Mouse (Mus musculus): Measurements from ENCODE around the gene Wipf1. TPM values are rescaled to one million over a fixed set of nuclear protein-coding genes. Genes with fewer than 3 reads are reported as not detected.
A peak's percentile ranks its signal among the peaks of the same experiment; 100 is the strongest.

Gene Wipf1
- total and polyA plus RNA-seq, 3 experiments: 0.98 to 50.6 (median 7.1) TPM

- Histone ChIP-seq H3K36me3 (replicated peaks) (no peaks in the 10 kb centered on the region), H3K9me3 (replicated peaks) (no peaks in the 10 kb centered on the region), H3K27me3 (ENCODE audit: insufficient read depth, low read length) (peaks cover 15% of the 10 kb centered on the region), H3K4me3 (ENCODE audit: low read depth, low read length) (no peak overlapping the region), H3K4me1 (ENCODE audit: insufficient read depth, low read depth, low read length) (no peaks in the 10 kb centered on the region)
- no peak for ATAC-seq (ENCODE audit: extremely low read depth, insufficient number of reproducible peaks, low FRiP score, poor library complexity, severe bottlenecking)
- no peak for DNase-seq (ENCODE audit: low spot score)
- TF ChIP-seq GATA1 (IDR thresholded peaks at IDR 0.05; ENCODE audit: borderline replicate concordance, low read length) (no peak), GATA2 (IDR thresholded peaks at IDR 0.05; ENCODE audit: borderline replicate concordance, low read depth, low read length) (no peak), POLR2AphosphoS5 (IDR thresholded peaks at IDR 0.05; ENCODE audit: insufficient replicate concordance, low read depth, low read length) (no peak), CTCF (IDR thresholded peaks at IDR 0.05; ENCODE audit: low read depth, low read length) (no peak), TAL1 (conservative IDR thresholded peaks at IDR 0.05; ENCODE audit: low read depth, low read length) (no peak)
These were observed 33.2 kb downstream of the Wipf1 start for GRCm38 (mm10) chr2:73496329-73496685.

- no peaks in the 10 kb centered on the region for H3K4me1 ChIP-seq (ENCODE audit: insufficient read depth, low read depth, low read length)
- no peak for DNase-seq (ENCODE audit: low spot score)
- ATAC-seq (ENCODE audit: extremely low read depth, insufficient number of reproducible peaks, low FRiP score, poor library complexity, severe bottlenecking): no peak
- no peak for TF ChIP-seq CTCF (IDR thresholded peaks at IDR 0.05; ENCODE audit: low read depth, low read length)
- no peak for TF ChIP-seq POLR2AphosphoS5 (IDR thresholded peaks at IDR 0.05; ENCODE audit: insufficient replicate concordance, low read depth, low read length)
- TF ChIP-seq GATA2 (IDR thresholded peaks at IDR 0.05; ENCODE audit: borderline replicate concordance, low read depth, low read length): no peak
- no peak for TF ChIP-seq TAL1 (conservative IDR thresholded peaks at IDR 0.05; ENCODE audit: low read depth, low read length)
- TF ChIP-seq GATA1 (IDR thresholded peaks at IDR 0.05; ENCODE audit: borderline replicate concordance, low read length): no peak
- no peak overlapping the region for H3K4me3 ChIP-seq (ENCODE audit: low read depth, low read length)
- H3K36me3 ChIP-seq (replicated peaks): no peaks in the 10 kb centered on the region
- H3K9me3 ChIP-seq (replicated peaks): no peaks in the 10 kb centered on the region
- peaks cover 12% of the 10 kb centered on the region for H3K27me3 ChIP-seq (ENCODE audit: insufficient read depth, low read length)
These were observed 33.8 kb downstream of the Wipf1 start for GRCm38 (mm10) chr2:73495617-73496328.

GRCm38 (mm10) chr2:73493517-73493916, 36.0 kb downstream of the Wipf1 start:
- H3K9me3 ChIP-seq (replicated peaks): no peaks in the 10 kb centered on the region
- H3K4me3 ChIP-seq (ENCODE audit: low read depth, low read length): no peak overlapping the region
- ATAC-seq (ENCODE audit: extremely low read depth, insufficient number of reproducible peaks, low FRiP score, poor library complexity, severe bottlenecking): no peak
- TF ChIP-seq GATA2 (IDR thresholded peaks at IDR 0.05; ENCODE audit: borderline replicate concordance, low read depth, low read length): no peak
- TF ChIP-seq CTCF (IDR thresholded peaks at IDR 0.05; ENCODE audit: low read depth, low read length): no peak
- TF ChIP-seq TAL1 (conservative IDR thresholded peaks at IDR 0.05; ENCODE audit: low read depth, low read length): no peak
- no peak for TF ChIP-seq POLR2AphosphoS5 (IDR thresholded peaks at IDR 0.05; ENCODE audit: insufficient replicate concordance, low read depth, low read length)
- no peak for TF ChIP-seq GATA1 (IDR thresholded peaks at IDR 0.05; ENCODE audit: borderline replicate concordance, low read length)
- no peaks in the 10 kb centered on the region for H3K4me1 ChIP-seq (ENCODE audit: insufficient read depth, low read depth, low read length)
- no peak for DNase-seq (ENCODE audit: low spot score)
- peaks cover 9% of the 10 kb centered on the region for H3K27me3 ChIP-seq (ENCODE audit: insufficient read depth, low read length)
- no peaks in the 10 kb centered on the region for H3K36me3 ChIP-seq (replicated peaks)

GRCm38 (mm10) chr2:73491442-73492241, 37.9 kb downstream of the Wipf1 start:
- Histone ChIP-seq H3K4me1 (ENCODE audit: insufficient read depth, low read depth, low read length) (no peaks in the 10 kb centered on the region), H3K4me3 (ENCODE audit: low read depth, low read length) (no peak overlapping the region), H3K9me3 (replicated peaks) (no peaks in the 10 kb centered on the region), H3K27me3 (ENCODE audit: insufficient read depth, low read length) (peaks cover 7% of the 10 kb centered on the region), H3K36me3 (replicated peaks) (no peaks in the 10 kb centered on the region)
- ATAC-seq (ENCODE audit: extremely low read depth, insufficient number of reproducible peaks, low FRiP score, poor library complexity, severe bottlenecking) (no peak), DNase-seq (ENCODE audit: low spot score) (peak; percentile 7)
- TF ChIP-seq GATA1 (IDR thresholded peaks at IDR 0.05; ENCODE audit: borderline replicate concordance, low read length): no peak
- no peak for TF ChIP-seq POLR2AphosphoS5 (IDR thresholded peaks at IDR 0.05; ENCODE audit: insufficient replicate concordance, low read depth, low read length)
- peak; percentile 32; the same call in 1 of the 2 replicates for TF ChIP-seq CTCF (IDR thresholded peaks at IDR 0.05; ENCODE audit: low read depth, low read length)

- peaks cover 3% of the 10 kb centered on the region; the same call in 1 of the 2 replicates for H3K27me3 ChIP-seq (ENCODE audit: insufficient read depth, low read length)
- no peak overlapping the region for H3K4me3 ChIP-seq (ENCODE audit: low read depth, low read length)
- ATAC-seq (ENCODE audit: extremely low read depth, insufficient number of reproducible peaks, low FRiP score, poor library complexity, severe bottlenecking) (no peak), DNase-seq (ENCODE audit: low spot score) (no peak)
- H3K9me3 ChIP-seq (replicated peaks): no peaks in the 10 kb centered on the region
- TF ChIP-seq GATA1 (IDR thresholded peaks at IDR 0.05; ENCODE audit: borderline replicate concordance, low read length): no peak
- no peak for TF ChIP-seq POLR2AphosphoS5 (IDR thresholded peaks at IDR 0.05; ENCODE audit: insufficient replicate concordance, low read depth, low read length)
- no peak for TF ChIP-seq CTCF (IDR thresholded peaks at IDR 0.05; ENCODE audit: low read depth, low read length)
- TF ChIP-seq TAL1 (conservative IDR thresholded peaks at IDR 0.05; ENCODE audit: low read depth, low read length): no peak
- TF ChIP-seq GATA2 (IDR thresholded peaks at IDR 0.05; ENCODE audit: borderline replicate concordance, low read depth, low read length): no peak
- H3K4me1 ChIP-seq (ENCODE audit: insufficient read depth, low read depth, low read length): no peaks in the 10 kb centered on the region
- H3K36me3 ChIP-seq (replicated peaks): no peaks in the 10 kb centered on the region
These were observed 39.1 kb downstream of the Wipf1 start for GRCm38 (mm10) chr2:73490466-73490865.

- no peaks in the 10 kb centered on the region for H3K27me3 ChIP-seq (ENCODE audit: insufficient read depth, low read length)
- TF ChIP-seq CTCF (IDR thresholded peaks at IDR 0.05; ENCODE audit: low read depth, low read length): no peak
- no peak for ATAC-seq (ENCODE audit: extremely low read depth, insufficient number of reproducible peaks, low FRiP score, poor library complexity, severe bottlenecking)
- H3K9me3 ChIP-seq (replicated peaks): no peaks in the 10 kb centered on the region
- H3K4me1 ChIP-seq (ENCODE audit: insufficient read depth, low read depth, low read length): no peaks in the 10 kb centered on the region
- no peaks in the 10 kb centered on the region for H3K36me3 ChIP-seq (replicated peaks)
- H3K4me3 ChIP-seq (ENCODE audit: low read depth, low read length): no peak overlapping the region
- DNase-seq (ENCODE audit: low spot score): no peak
These were observed 43.4 kb downstream of the Wipf1 start for GRCm38 (mm10) chr2:73486120-73486601.

Measured in G1E (cell line).